Mouse (Mus musculus) embryonic facial prominence, embryonic 14.5 days (tissue): Measurements from ENCODE around the gene 4933407L21Rik. TPM values are rescaled to one million over a fixed set of nuclear protein-coding genes. Genes with fewer than 3 reads are reported as not detected.
A peak's percentile ranks its signal among the peaks of the same experiment; 100 is the strongest.

Source experiments
- ATAC-seq: fragments of 200-750 bp; cut with Nextera tagmentation; 2 replicates; pipeline ENCODE4 v1.8.0; 2017; ENCODE audit warnings: low read depth, moderate number of reproducible peaks, moderate TSS enrichment
- DNase-seq: peaks from one replicate; pipeline ENCODE4 v3.0.0-alpha.2; 2015; ENCODE audit warnings: low spot score
- H3K27ac ChIP-seq: fragments of 300-500 bp; sonication (generic); replicated peaks from 2 replicates; pipeline ENCODE4 v1.5.1; 2014; ENCODE audit warnings: low read depth, mild to moderate bottlenecking, low read length, moderate library complexity
- H3K27me3 ChIP-seq: fragments of 300-500 bp; sonication (generic); replicated peaks from 2 replicates; pipeline ENCODE4 v1.6.1; 2014; ENCODE audit warnings: low read length; ENCODE audit not compliant: control insufficient read depth, insufficient read depth
- H3K36me3 ChIP-seq: fragments of 300-500 bp; sonication (generic); 2 replicates; pipeline ENCODE4 v1.6.1; 2014; ENCODE audit warnings: low read length, mixed read lengths; ENCODE audit not compliant: control insufficient read depth, insufficient read depth
- H3K4me1 ChIP-seq: fragments of 300-500 bp; sonication (generic); 2 replicates; pipeline ENCODE4 v1.6.1; 2014; ENCODE audit warnings: antibody characterized with exemption, low read length; ENCODE audit not compliant: control insufficient read depth, insufficient read depth
- H3K4me2 ChIP-seq: fragments of 300-500 bp; sonication (generic); 2 replicates; pipeline ENCODE4 v1.6.1; 2014; ENCODE audit warnings: low read depth, mild to moderate bottlenecking, low read length, moderate library complexity, mixed read lengths
- H3K4me3 ChIP-seq: fragments of 300-500 bp; sonication (generic); 2 replicates; pipeline ENCODE4 v1.5.1; 2014; ENCODE audit warnings: low read depth, mild to moderate bottlenecking, low read length
- H3K9ac ChIP-seq: fragments of 300-500 bp; sonication (generic); 2 replicates; pipeline ENCODE4 v1.6.1; 2014; ENCODE audit warnings: low read depth, mild to moderate bottlenecking, low read length, moderate library complexity, mixed read lengths
- H3K9me3 ChIP-seq: fragments of 300-500 bp; sonication (generic); 2 replicates; pipeline ENCODE4 v1.6.1; 2016; ENCODE audit warnings: low read length; ENCODE audit not compliant: control insufficient read depth
- WGBS: fragments of 180-500 bp; shearing (Covaris S2); extraction: QIAGEN DNeasy Blood & Tissue Kit; methylation state at CpG from one replicate; pipeline ENCODE4 v1.1.7; 2014; 5-methylcytosine and 5-hydroxymethylcytosine counted together
- polyA plus RNA-seq: library from polyadenylated mRNA; unstranded; fragments of >200 nt; fragmentation: Nextera tagmentation; extraction: Ambion mirVana; gene quantifications from 2 replicates; pipeline ENCODE4 v1.2.1, GENCODE M21; 2014

4933407L21Rik gene
- polyA plus RNA-seq, 1 experiment from 2014 or later: 0.43 TPM

DNA sequence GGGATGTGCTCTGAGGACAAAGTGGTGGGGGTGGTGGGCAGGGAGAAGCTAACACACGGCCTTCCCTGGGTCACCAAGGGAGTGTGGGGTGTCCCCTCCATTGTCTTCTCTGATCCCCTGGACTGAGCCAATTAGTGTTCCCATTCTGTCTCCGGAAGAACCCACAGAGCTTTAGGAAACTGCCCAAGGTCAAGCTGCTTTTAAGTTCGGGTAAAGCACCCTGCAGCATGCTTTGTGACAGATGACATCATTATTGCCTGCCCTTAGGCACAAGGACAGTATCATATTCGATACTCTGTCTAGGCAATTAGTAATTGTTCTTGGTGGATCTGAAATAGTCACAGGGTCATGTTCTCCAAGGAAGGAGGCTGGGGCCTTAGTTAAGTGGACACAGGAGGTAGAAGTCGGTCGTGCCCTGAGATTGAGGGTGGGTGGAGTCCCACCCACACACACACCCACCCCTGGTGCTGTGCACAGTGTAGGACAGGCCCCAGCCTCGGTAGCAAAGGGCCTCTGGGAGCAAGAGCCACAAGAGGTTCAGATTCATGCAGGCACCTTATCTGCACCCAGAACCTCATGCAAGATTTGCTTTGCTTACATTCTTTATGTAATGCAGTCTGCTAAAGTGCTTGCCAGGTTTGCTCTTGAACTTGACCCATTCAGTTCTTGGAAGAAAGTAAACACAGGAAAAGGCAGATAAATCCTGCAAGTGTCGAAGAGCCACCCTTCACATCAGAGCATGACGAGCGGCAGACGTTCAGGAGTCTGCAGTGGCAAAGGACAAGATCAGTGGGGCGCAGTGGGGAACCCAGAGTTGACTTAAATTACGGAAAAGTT lies 19.3 kb upstream of the 4933407L21Rik start:
- H3K4me1 ChIP-seq: no peaks in the 10 kb centered on the region
- H3K9ac ChIP-seq: no peak overlapping the region
- no peak for DNase-seq

DNA sequence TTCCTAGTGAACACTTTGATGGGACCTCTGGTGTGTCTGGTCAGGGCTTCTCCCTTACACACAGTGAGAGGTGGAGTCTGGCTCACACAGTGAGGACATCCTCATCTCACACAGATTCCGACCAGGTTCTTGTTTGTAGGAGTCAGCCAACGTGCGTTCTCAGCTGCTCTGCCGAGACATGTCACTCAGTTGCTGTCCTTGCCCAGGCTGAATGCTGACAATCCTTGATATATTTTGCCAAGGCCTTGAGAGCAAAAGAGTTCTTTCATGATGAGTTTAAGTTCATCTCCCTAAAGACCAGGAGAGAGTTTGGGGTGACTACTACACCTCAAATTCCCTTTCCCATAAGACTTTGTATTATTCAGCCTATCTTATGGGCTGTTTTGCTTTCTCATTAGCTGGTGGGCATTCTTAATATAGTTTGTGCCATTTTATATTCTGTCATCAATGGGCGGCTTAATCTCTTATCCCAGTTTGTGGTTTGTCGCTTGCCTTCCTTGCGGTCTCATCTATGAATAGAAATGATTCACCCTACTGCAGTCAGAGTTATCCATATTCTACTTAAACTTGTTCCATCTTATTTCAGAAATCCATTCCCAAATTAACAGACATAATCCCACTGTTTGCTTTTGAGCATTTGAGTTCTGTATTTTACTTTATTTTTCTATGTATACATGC lies 15.1 kb upstream of the 4933407L21Rik start:
- Histone ChIP-seq H3K4me3 (no peak overlapping the region), H3K4me2 (no peak overlapping the region), H3K9me3 (no peaks in the 10 kb centered on the region), H3K27ac (no peak overlapping the region), H3K27me3 (no peaks in the 10 kb centered on the region), H3K9ac (no peak overlapping the region), H3K36me3 (peaks cover 12% of the 10 kb centered on the region; the same call in 1 of the 2 replicates), H3K4me1 (no peaks in the 10 kb centered on the region)
- whole genome bisulfite sequencing: 90% methylated on average over 7 of the region's 7 CpGs
- DNase-seq (no peak), ATAC-seq (no peak)

More for the DNA sequence above, 19.3 kb upstream of the 4933407L21Rik start:
- no peaks in the 10 kb centered on the region for H3K9me3 ChIP-seq
- no peak overlapping the region for H3K4me3 ChIP-seq
- no peak overlapping the region for H3K27ac ChIP-seq
- H3K27me3 ChIP-seq: no peaks in the 10 kb centered on the region
- peaks cover 53% of the 10 kb centered on the region for H3K36me3 ChIP-seq
- H3K4me2 ChIP-seq: no peak overlapping the region
- WGBS: 67% methylated on average over 13 of the region's 13 CpGs
- ATAC-seq: no peak

DNA sequence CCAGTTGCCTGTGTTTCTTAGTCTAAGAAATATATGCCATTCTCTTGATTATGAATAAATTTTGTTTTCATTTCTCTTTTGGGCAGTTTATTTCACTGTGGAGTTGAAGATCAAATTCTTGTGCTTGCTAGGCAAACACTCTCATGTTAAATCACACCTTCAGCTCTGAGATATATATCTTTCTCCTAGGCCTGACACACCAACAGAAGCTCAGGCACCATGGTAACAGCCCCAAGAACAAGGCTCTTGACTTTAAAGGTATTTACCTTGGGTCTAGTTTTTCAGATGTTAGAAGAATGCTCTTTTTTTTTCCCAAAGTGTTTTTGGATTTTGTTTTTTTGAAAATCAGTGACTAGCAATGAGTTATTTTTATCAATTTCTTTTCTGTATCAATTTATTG lies 12.4 kb upstream of the 4933407L21Rik start:
- DNase-seq (no peak), ATAC-seq (no peak)
- no peak overlapping the region for H3K27ac ChIP-seq
- no peaks in the 10 kb centered on the region for H3K27me3 ChIP-seq
- H3K9me3 ChIP-seq: no peaks in the 10 kb centered on the region
- H3K9ac ChIP-seq: no peak overlapping the region
- no peak overlapping the region for H3K4me3 ChIP-seq
- H3K4me2 ChIP-seq: no peak overlapping the region
- no peaks in the 10 kb centered on the region for H3K4me1 ChIP-seq
- H3K36me3 ChIP-seq: no peaks in the 10 kb centered on the region

DNA sequence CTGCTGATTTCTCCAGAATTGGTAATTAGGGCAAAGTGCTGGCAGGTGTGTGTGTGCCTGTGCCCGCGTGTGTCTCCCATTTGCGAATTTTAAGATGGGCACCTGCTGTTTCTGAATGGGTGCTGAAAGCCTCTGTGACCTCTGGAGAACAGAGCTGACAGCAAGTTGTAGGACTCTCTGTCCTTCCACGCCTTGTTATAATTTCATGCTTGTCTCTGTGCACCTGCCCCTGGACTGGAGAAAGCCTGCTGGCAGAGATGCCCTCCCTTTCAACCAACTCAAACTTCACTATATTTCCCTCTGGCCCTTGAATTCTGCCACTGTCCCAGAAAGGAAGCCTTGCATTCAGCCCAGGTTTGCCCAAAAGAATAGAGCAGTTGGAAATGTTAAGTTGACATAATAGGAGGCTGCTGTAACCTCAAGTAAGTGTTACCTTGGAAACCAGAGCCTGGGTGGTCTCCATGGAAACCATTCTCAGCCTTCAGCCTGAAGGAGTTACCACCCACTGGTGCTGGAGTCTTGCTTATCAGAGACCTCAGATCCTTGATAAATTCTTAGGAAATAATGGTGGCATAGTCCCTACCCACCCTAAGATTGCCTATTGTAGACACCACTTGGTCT lies 11.3 kb upstream of the 4933407L21Rik start:
- ATAC-seq (peak; percentile 41; the same call in 1 of the 2 replicates), DNase-seq (peak; percentile 51)
- no peak overlapping the region for H3K4me3 ChIP-seq
- no peaks in the 10 kb centered on the region for H3K9me3 ChIP-seq
- H3K36me3 ChIP-seq: no peaks in the 10 kb centered on the region
- H3K9ac ChIP-seq: no peak overlapping the region
- H3K27me3 ChIP-seq: no peaks in the 10 kb centered on the region
- H3K27ac ChIP-seq: no peak overlapping the region
- WGBS: 50% methylated on average over 4 of the region's 4 CpGs
- no peak overlapping the region for H3K4me2 ChIP-seq
- no peaks in the 10 kb centered on the region for H3K4me1 ChIP-seq

DNA sequence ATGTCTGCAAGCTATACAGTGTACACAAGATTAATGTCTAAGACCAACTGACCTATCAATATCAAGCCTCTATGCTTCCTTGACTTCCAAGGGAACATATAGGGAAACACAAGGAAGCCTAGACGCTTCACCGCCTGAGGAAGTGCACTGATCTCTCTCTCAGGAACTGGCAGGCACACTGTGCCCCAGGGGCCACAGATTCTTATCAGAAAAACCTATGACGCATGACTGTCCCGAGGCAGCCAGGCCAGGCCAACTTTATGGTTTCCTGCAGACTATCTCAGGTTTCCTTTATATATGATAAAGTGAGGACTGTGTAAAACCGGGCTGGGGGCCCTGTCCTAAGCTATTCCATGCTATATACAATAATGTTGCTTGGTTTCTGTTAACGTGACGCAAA lies 8.7 kb upstream of the 4933407L21Rik start:
- H3K27me3 ChIP-seq: no peaks in the 10 kb centered on the region
- no peak overlapping the region for H3K27ac ChIP-seq
- no peak for ATAC-seq
- H3K36me3 ChIP-seq: no peaks in the 10 kb centered on the region
- no peaks in the 10 kb centered on the region for H3K4me1 ChIP-seq
- H3K4me3 ChIP-seq: no peak overlapping the region
- H3K9me3 ChIP-seq: no peaks in the 10 kb centered on the region
- H3K4me2 ChIP-seq: no peak overlapping the region
- DNase-seq: no peak
- H3K9ac ChIP-seq: no peak overlapping the region
- 74% methylated on average over 7 of the region's 7 CpGs for WGBS

DNA sequence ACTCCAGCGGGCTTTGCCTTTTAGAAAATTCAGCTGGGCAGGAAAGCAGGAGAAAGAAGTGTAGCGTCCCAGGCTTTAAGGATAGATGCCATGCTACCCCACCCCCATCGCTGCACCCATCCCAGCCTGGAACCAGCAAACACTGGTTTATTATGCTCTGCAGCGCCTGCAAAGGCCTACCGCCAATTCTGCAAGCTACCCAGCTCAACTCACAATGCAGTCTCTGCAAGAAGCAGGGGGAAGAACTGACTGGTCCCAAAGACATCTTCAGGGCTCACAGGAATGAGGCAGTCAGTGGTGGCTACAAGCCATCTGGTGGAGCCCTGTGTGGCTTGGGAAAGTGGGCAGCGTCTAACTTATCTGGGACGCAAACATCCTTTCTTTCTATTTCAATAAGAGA lies 6.6 kb upstream of the 4933407L21Rik start:
- DNase-seq (no peak), ATAC-seq (no peak)
- Histone ChIP-seq H3K4me1 (no peaks in the 10 kb centered on the region), H3K36me3 (no peaks in the 10 kb centered on the region), H3K9me3 (no peaks in the 10 kb centered on the region), H3K9ac (no peak overlapping the region), H3K4me2 (no peak overlapping the region), H3K4me3 (no peak overlapping the region), H3K27ac (no peak overlapping the region), H3K27me3 (no peaks in the 10 kb centered on the region)
- WGBS: 83% methylated on average over 7 of the region's 7 CpGs

DNA sequence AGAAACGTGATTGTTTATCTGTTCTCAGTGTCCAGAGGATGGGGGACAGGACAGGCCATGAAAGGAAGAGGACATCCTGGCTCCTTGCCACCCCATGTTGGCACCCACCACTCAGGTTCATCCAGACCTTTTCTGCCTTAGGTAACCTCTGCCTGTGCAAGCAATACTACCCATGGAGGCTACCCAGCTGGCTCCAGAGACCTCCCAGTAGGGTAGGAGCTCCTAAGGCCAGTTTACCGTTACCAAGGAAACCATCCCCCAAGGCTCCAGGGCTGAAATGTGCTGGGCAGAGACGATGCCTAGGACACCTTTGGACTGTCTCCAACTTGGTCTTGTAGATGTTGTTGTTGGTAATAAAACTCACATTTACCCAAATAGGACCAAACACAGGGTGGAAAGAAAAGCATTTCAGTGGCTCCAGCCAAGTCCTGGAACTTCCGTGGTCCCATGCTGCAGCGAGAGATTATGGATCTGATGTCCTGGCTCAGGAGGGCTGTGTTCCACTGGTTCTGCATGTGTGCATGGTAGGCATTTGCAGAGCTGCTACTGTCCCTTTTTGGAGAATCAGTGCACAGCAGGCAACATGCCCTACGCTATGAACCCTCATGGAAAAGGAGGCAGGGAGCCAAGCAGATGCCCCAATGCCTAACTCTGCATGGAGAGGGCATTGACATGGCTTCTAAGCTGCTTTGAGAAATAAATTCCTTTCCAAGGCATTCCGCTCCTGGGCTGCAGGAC lies 6.0 kb upstream of the 4933407L21Rik start:
- Histone ChIP-seq H3K36me3 (no peaks in the 10 kb centered on the region), H3K9me3 (no peaks in the 10 kb centered on the region), H3K4me2 (no peak overlapping the region), H3K9ac (no peak overlapping the region), H3K27me3 (no peaks in the 10 kb centered on the region), H3K4me3 (no peak overlapping the region), H3K27ac (no peak overlapping the region), H3K4me1 (no peaks in the 10 kb centered on the region)
- 63% methylated on average over 7 of the region's 7 CpGs for WGBS
- no peak for ATAC-seq
- DNase-seq: peak; percentile 31

DNA sequence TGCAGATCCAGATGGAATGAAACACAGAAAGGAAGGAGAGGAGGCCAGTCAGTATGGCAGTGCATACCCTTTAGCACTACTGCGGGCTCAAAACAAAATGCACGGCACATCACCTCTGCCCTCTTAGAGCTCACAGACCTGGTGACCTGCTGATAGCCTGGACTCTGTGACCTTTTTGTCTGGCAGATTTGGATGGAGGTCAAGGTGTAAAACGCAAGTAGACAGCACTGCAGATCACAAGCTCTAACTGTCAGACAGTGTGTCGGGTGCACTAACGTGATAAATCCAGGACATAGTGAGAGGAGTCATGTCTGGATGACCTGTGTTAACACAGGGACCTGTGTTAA lies 5.4 kb upstream of the 4933407L21Rik start:
- WGBS: 70% methylated on average over 5 of the region's 5 CpGs
- no peak overlapping the region for H3K27ac ChIP-seq

More for the DNA sequence above, 5.4 kb upstream of the 4933407L21Rik start:
- peaks cover 3% of the 10 kb centered on the region; the same call in 1 of the 2 replicates for H3K4me1 ChIP-seq
- ATAC-seq (no peak), DNase-seq (no peak)
- no peak overlapping the region for H3K9ac ChIP-seq
- H3K4me2 ChIP-seq: no peak overlapping the region
- no peak overlapping the region for H3K4me3 ChIP-seq
- no peaks in the 10 kb centered on the region for H3K9me3 ChIP-seq
- no peaks in the 10 kb centered on the region for H3K36me3 ChIP-seq
- H3K27me3 ChIP-seq: no peaks in the 10 kb centered on the region
